Mouse (Mus musculus) small intestine, adult 2 months (tissue): Measurements from ENCODE around the gene Bahd1. TPM values are rescaled to one million over a fixed set of nuclear protein-coding genes. Genes with fewer than 3 reads are reported as not detected.

Experiments used
- H3K27ac ChIP-seq: fragments of 200-500 bp; 2 replicates; pipeline ENCODE4 v1.5.1; 2012; ENCODE audit warnings: low read depth, low read length, control low read depth, inconsistent platforms; ENCODE audit not compliant: insufficient read depth
- H3K27me3 ChIP-seq: fragments of 200-500 bp; 2 replicates; pipeline ENCODE4 v1.6.1; 2012; ENCODE audit warnings: mild to moderate bottlenecking, moderate library complexity, low read length, inconsistent platforms; ENCODE audit not compliant: control insufficient read depth, insufficient read depth
- H3K36me3 ChIP-seq: fragments of 200-500 bp; 2 replicates; pipeline ENCODE4 v1.6.1; 2012; ENCODE audit warnings: mild to moderate bottlenecking, low read length, control low read depth, inconsistent platforms; ENCODE audit not compliant: control insufficient read depth, insufficient read depth
- H3K4me1 ChIP-seq: fragments of 200-500 bp; 2 replicates; pipeline ENCODE4 v1.6.1; 2012; ENCODE audit warnings: low read length, inconsistent platforms, mixed read lengths; ENCODE audit not compliant: control insufficient read depth, insufficient read depth, insufficient read length
- H3K4me3 ChIP-seq: fragments of 200-500 bp; 2 replicates; pipeline ENCODE4 v1.5.1; 2012; ENCODE audit warnings: low read depth, mild to moderate bottlenecking, control low read depth, inconsistent platforms, low read length, moderate library complexity
- CTCF ChIP-seq: fragments of 200-500 bp; IDR thresholded peaks from 2 replicates; pipeline ENCODE4 v1.5.1; 2012; ENCODE audit warnings: low read depth, mild to moderate bottlenecking, control low read depth, inconsistent platforms, low read length, moderate library complexity, mixed read lengths; ENCODE audit not compliant: insufficient replicate concordance, insufficient read length; ENCODE audit errors: extremely low read depth
- POLR2A ChIP-seq: fragments of 200-500 bp; IDR thresholded peaks from 2 replicates; pipeline ENCODE4 v1.6.1; 2012; ENCODE audit warnings: low read depth, mild to moderate bottlenecking, control low read depth, inconsistent platforms, low read length, moderate library complexity
- WGBS: fragments of 180-500 bp; shearing (Covaris S2); methylation state at CpG from one replicate; pipeline ENCODE4 v1.1.7; 2018; 5-methylcytosine and 5-hydroxymethylcytosine counted together
- polyA plus RNA-seq: library from polyadenylated mRNA; depleted of rRNA; stranded (reverse); fragments of >200 nt; gene quantifications from 2 replicates; pipeline ENCODE4 v1.2.3, GENCODE M21; 2012

Bahd1 gene
- polyA plus RNA-seq, 1 experiment = 24.6 TPM

GRCm38 (mm10) chr2:118943232-118943631 lies 43.1 kb downstream of the Bahd1 start:
- Histone ChIP-seq H3K36me3 (no peaks in the 10 kb centered on the region), H3K4me3 (no peak overlapping the region), H3K27ac (no peak overlapping the region), H3K27me3 (no peaks in the 10 kb centered on the region), H3K4me1 (no peaks in the 10 kb centered on the region)
- WGBS = 84% methylated on average over 6 of the region's 6 CpGs
- no peak for TF ChIP-seq CTCF
- TF ChIP-seq POLR2A = no peak

GRCm38 (mm10) chr2:118948818-118949217 lies 48.6 kb downstream of the Bahd1 start:
- Histone ChIP-seq H3K27ac (no peak overlapping the region), H3K4me1 (no peaks in the 10 kb centered on the region), H3K27me3 (no peaks in the 10 kb centered on the region; the same call in 1 of the 2 replicates), H3K4me3 (no peak overlapping the region), H3K36me3 (no peaks in the 10 kb centered on the region)
- TF ChIP-seq CTCF = no peak
- TF ChIP-seq POLR2A = no peak
- WGBS = 75% methylated on average over 4 of the region's 4 CpGs

DNA sequence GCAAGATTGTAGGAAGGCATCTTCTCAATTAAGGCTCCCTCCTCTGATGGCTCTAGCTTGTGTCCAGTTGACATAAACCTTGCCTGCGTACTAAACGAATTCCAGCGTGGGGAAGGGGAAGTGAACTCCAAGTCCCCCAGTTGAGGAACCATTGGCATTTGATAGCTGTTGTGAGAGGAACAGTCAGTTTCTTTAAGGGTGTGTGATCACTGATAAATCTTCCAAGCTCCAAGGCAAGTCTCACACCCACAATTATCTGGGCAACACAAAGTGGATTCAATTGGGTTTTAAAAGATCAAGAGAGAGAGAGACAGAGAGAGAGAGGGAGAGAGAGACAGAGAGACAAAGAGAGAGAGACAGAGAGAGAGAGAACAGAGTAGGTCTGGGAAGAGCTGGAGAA lies 49.5 kb downstream of the Bahd1 start:
- TF ChIP-seq POLR2A (no peak), CTCF (no peak)
- 61% methylated on average over 3 of the region's 3 CpGs for WGBS
- Histone ChIP-seq H3K27me3 (no peaks in the 10 kb centered on the region; the same call in 1 of the 2 replicates), H3K4me3 (no peak overlapping the region), H3K4me1 (no peaks in the 10 kb centered on the region), H3K36me3 (no peaks in the 10 kb centered on the region), H3K27ac (no peak overlapping the region)

GRCm38 (mm10) chr2:118956497-118956896 lies 56.3 kb downstream of the Bahd1 start:
- 66% methylated on average over 5 of the region's 5 CpGs for WGBS
- TF ChIP-seq CTCF (no peak), POLR2A (no peak)
- no peaks in the 10 kb centered on the region for H3K36me3 ChIP-seq
- no peak overlapping the region for H3K4me3 ChIP-seq
- no peak overlapping the region for H3K27ac ChIP-seq
- H3K4me1 ChIP-seq = no peaks in the 10 kb centered on the region
- H3K27me3 ChIP-seq = no peaks in the 10 kb centered on the region

GRCm38 (mm10) chr2:118959644-118960043 lies 59.5 kb downstream of the Bahd1 start:
- no peak overlapping the region for H3K27ac ChIP-seq
- no peaks in the 10 kb centered on the region for H3K4me1 ChIP-seq
- 36% methylated on average over 2 of the region's 2 CpGs for WGBS
- no peaks in the 10 kb centered on the region for H3K27me3 ChIP-seq
- no peaks in the 10 kb centered on the region for H3K36me3 ChIP-seq
- no peak for TF ChIP-seq CTCF
- no peak for TF ChIP-seq POLR2A
- no peak overlapping the region for H3K4me3 ChIP-seq

- Histone ChIP-seq H3K27me3 (no peaks in the 10 kb centered on the region), H3K36me3 (no peaks in the 10 kb centered on the region), H3K4me1 (no peaks in the 10 kb centered on the region), H3K27ac (no peak overlapping the region), H3K4me3 (no peak overlapping the region)
- TF ChIP-seq CTCF (no peak), POLR2A (no peak)
- WGBS = 85% methylated on average over 2 of the region's 2 CpGs
Observed at GRCm38 (mm10) chr2:118960413-118960812, 60.2 kb downstream of the Bahd1 start.

DNA sequence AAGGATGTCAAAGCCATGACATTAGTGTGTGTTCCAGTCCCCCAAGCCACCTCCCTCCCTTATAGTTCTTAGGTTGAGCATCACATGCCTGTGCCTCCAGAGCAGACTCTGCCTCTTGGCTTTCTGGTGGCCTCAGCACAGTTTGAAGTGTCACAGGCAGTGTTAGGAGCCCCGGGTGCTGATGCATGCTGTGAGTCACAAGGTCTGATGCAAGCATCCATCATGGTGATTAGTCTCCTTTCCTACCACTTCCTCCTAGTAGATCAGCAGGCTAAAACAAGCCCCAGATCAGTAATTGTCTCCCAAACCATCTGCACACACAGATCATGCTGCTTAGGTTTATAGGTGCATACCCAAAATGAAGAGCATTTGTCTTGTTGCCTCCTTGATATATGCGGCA lies 61.4 kb downstream of the Bahd1 start:
- H3K27me3 ChIP-seq = no peaks in the 10 kb centered on the region
- H3K27ac ChIP-seq = no peak overlapping the region
- WGBS = 50% methylated on average over 2 of the region's 2 CpGs
- TF ChIP-seq CTCF = no peak
- no peak for TF ChIP-seq POLR2A
- H3K36me3 ChIP-seq = no peaks in the 10 kb centered on the region
- no peaks in the 10 kb centered on the region for H3K4me1 ChIP-seq
- H3K4me3 ChIP-seq = no peak overlapping the region
